Mouse (Mus musculus) megakaryocyte progenitor cell, adult 5-6 weeks (primary cell): ENCODE measurements around the gene Hist1h2ad. TPM values are rescaled to one million over a fixed set of nuclear protein-coding genes. Genes with fewer than 3 reads are reported as not detected.

Experiments used
- ATAC-seq: replicated peaks from 2 replicates; pipeline ENCODE4 v1.8.0; 2016; ENCODE audit warnings: mild to moderate bottlenecking, moderate TSS enrichment, inconsistent platforms; ENCODE audit not compliant: poor library complexity
- total RNA-seq, 2 experiments: library from RNA; stranded (forward) in 1 of 2; stranded (reverse) in 1 of 2; fragments of 157-497, 149-512 nt in 1 of 2; fragments of 200-1000 nt in 1 of 2; gene quantifications; 2 replicates each; pipeline versions ENCODE4 v1.2.3 to v1.2.4; 2015 to 2017

Gene Hist1h2ad
- total RNA-seq, 2 experiments from 2014 or later: 1.9 to 229 TPM

DNA sequence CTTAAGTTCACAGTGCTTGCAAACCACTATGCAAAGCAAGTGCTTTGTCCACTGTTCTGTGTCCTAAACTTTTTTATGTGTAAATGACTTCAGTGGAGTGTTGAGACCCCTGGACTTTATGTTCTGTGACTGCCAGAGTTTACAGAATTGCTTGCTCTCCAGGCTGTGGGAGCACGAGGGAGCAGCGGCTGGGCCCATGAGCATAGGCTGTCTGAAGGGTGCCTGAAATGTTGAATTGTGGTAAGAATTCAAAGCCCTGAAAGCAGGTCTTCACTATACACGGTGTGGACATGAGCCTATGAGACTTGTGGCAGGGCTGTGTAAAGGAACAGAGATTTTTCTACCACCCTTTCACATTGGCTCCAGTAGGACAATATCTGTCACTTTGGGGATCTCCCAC lies 37.5 kb downstream of the Hist1h2ad start:
- no peak for ATAC-seq

DNA sequence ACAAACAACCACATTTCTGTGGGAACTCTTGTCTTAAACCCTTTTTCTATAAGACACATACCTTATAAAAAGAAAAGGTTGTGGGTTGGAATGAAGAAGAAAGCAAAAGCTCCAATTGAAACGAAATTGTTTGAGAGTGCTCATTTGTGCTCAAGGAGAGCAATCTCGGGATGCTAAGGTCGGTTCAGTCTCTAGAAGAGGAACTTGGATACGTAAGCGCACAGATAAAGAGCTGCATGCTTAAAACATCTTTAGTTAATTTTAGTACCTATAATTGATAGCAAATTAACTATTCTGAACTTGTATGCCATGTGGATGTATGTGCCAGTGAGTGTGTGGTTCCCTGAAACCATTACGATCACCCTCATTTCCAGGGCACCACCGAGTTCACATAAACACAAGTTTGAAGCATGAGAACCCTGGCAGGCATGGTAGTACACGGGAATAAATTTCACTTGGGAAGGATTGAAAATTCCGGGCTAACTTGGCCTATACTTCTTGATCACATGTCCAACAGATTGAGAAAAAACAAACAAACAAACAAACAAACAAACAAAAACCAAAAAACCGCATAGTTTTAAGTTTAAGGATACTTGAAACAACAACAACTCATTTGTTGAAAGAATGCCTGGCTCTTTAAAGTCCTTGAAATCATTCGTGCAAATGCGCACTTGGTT lies 46.0 kb downstream of the Hist1h2ad start:
- no peak for ATAC-seq

DNA sequence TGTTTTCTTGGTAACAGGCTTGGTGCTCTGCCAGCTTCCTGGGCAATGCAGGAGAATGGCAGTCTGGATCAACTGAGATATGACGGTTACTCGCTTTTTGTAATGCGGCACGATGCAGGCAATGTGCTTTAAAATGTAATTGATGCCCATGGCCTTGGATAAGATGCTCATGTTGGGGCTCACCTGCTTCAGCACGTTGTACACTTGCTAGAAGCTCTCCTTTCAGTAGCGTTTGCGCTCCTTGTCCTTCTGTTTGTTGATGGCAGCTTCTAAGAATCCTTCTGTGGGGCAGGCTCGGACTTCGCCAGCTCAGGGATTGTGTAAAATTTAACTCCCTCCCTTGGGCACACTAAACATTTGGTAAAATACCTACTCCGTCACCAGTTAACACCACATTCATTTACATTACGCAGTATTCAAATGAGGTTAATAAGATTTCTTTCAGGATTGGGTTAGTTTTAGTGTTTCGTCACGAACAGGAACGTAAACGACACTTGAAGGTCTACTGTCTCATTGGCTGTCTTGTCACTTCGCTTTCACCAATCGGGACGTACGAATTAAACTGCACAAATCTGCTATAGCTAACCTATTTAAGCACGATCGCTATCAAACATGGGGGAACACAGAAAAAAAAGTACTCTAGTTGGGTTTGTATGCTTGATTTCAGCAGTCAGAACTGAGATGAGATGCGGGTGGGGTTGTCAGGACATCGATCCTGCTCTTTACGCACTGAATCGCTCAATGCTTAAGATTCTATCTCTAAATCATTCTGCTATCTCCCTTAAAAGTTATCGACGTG lies 46.8 kb downstream of the Hist1h2ad start, which contains the start of gene Hist1h2be:
Hist1h2be (minus strand) TSS at position 392 of the 799 bp plus-strand sequence.
- peak; percentile 56 for ATAC-seq

DNA sequence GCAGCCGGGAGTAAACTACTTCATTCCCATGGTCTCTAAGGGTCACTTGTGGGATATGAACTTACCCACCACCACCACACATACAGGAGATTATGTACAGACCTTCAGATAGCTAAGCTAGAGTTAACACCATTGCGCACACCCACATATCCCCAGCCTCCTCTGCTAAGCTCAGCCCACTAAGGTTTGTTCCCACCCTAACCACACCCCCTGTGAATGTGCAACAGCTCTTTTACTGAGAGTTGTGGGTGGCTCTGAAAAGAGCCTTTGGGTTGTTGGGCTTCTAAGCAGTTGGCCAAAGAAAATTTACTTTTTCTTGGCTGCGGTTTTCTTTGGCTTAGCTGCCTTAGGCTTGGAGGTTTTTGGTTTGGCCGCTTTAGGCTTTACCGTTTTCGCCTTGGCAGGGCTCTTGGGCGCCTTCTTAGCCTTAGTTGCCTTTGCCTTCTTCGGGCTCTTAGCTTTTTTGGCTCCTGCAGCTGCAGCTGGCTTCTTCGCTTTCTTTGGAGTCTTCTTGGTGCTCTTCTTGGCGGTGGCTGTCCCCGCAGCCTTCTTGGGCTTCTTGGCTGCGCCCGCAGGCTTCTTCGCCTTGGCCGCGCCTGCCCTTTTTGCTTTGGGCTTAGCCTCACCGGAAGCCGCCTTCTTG lies 47.5 kb downstream of the Hist1h2ad start:
- peak; percentile 65 for ATAC-seq

DNA sequence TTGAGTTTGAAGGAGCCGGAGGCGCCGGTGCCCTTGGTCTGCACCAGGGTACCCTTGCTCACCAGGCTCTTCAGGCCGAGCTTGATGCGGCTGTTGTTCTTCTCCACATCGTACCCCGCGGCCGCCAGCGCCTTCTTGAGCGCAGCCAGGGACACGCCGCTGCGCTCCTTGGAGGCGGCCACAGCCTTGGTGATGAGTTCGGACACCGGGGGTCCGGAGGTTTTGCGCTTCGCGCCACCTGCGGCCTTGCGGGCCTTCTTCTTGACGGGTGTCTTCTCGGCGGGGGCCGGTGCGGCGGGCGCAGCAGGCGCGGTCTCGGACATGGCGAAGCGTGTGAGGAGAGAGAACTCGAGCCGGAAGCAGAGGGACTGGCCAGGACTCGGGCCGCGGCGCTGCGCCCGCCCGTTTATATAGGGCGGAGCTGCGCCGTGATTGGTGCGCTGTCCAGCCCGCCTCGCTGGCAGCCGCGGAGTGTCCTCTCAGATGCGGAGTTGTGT lies 48.0 kb downstream of the Hist1h2ad start, which contains the start of gene Hist1h1e:
Hist1h1e (minus strand) TSS at position 384 of the 497 bp plus-strand sequence.
- ATAC-seq: peak; percentile 56

DNA sequence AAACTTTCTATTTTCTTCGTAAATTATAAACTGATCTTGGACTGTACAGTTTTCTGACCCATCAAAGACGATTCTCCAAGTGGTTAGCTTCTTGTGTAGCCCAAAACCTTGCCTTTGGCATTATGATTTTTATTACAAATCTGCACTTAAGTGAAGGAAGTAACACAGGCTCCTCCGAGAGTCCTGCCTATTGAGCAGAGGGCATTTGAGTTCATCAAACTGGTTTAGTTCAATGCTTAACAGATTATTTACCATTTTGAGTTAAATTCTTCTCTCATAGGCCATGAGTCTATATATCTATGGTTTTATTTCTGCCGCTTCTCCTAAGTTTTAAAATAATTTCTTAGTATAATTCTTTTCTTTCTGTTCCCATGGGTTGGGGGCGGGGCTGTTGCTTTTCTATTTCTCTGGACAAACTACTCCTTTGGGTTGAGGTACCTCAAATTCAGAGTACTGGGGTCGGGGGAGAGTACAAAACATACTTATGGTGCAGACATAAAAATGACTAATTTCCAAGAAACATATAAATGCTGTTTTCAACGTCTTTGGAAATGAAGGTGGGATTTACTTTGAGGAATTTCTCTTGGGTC lies 48.8 kb downstream of the Hist1h2ad start:
- ATAC-seq: no peak

Other genes starting within 250 kb of the Hist1h2ad start
Only the 30 nearest of the 35 such genes appear.
- 7.1 and 7.4 TPM in 2 replicates for gene Abt1, start 150.5 kb upstream of the Hist1h2ad start, total RNA-seq (2015)
- gene Abt1, start 150.5 kb upstream of the Hist1h2ad start, total RNA-seq (2017): 9.5 and 11.0 TPM in 2 replicates
- not detected in 2 replicates for gene Btn1a1, start 108.5 kb upstream of the Hist1h2ad start, total RNA-seq (2015)
- not detected in 2 replicates for gene Btn1a1, start 108.5 kb upstream of the Hist1h2ad start, total RNA-seq (2017)
- not detected in 2 replicates for gene Btn2a2, start 85.5 kb upstream of the Hist1h2ad start, total RNA-seq (2015)
- 0.17 TPM in 1 of 2 replicates, not detected in the other for gene Btn2a2, start 85.5 kb upstream of the Hist1h2ad start, total RNA-seq (2017)
- 57.4 and 61.0 TPM in 2 replicates for gene Hist1h4h, start 43.3 kb upstream of the Hist1h2ad start, total RNA-seq (2015)
- gene Hist1h4h, start 43.3 kb upstream of the Hist1h2ad start, total RNA-seq (2017): 855 and 1,026 TPM in 2 replicates
- gene Hist1h2af, start 40.5 kb upstream of the Hist1h2ad start, total RNA-seq (2015): 36.0 and 48.7 TPM in 2 replicates
- gene Hist1h2af, start 40.5 kb upstream of the Hist1h2ad start, total RNA-seq (2017): 1,885 and 2,197 TPM in 2 replicates
- gene Hist1h3g, start 39.0 kb upstream of the Hist1h2ad start, total RNA-seq (2015): 212 and 246 TPM in 2 replicates
- gene Hist1h3g, start 39.0 kb upstream of the Hist1h2ad start, total RNA-seq (2017): 210 and 363 TPM in 2 replicates
- 32.4 and 33.2 TPM in 2 replicates for gene Hist1h2bh, start 31.0 kb upstream of the Hist1h2ad start, total RNA-seq (2015)
- 120 and 144 TPM in 2 replicates for gene Hist1h2bh, start 31.0 kb upstream of the Hist1h2ad start, total RNA-seq (2017)
- gene Hist1h3f, start 30.3 kb upstream of the Hist1h2ad start, total RNA-seq (2015): 40.7 and 44.7 TPM in 2 replicates
- 86.8 and 176 TPM in 2 replicates for gene Hist1h3f, start 30.3 kb upstream of the Hist1h2ad start, total RNA-seq (2017)
- 61.3 and 71.9 TPM in 2 replicates for gene Hist1h4f, start 22.7 kb upstream of the Hist1h2ad start, total RNA-seq (2015)
- 1,789 and 2,180 TPM in 2 replicates for gene Hist1h4f, start 22.7 kb upstream of the Hist1h2ad start, total RNA-seq (2017)
- 8.5 and 9.3 TPM in 2 replicates for gene Hist1h1d, start 21.1 kb upstream of the Hist1h2ad start, total RNA-seq (2015)
- gene Hist1h1d, start 21.1 kb upstream of the Hist1h2ad start, total RNA-seq (2017): 112 TPM in 2 replicates
- gene Hist1h3e, start 12.0 kb upstream of the Hist1h2ad start, total RNA-seq (2015): 98.5 and 110 TPM in 2 replicates
- gene Hist1h3e, start 12.0 kb upstream of the Hist1h2ad start, total RNA-seq (2017): 286 and 398 TPM in 2 replicates
- 5.3 and 9.4 TPM in 2 replicates for gene Hist1h2ae, start 3.2 kb upstream of the Hist1h2ad start, total RNA-seq (2015)
- 249 and 287 TPM in 2 replicates for gene Hist1h2ae, start 3.2 kb upstream of the Hist1h2ad start, total RNA-seq (2017)
- gene Hist1h2bg, start 3.0 kb upstream of the Hist1h2ad start, total RNA-seq (2015): 285 and 322 TPM in 2 replicates
- gene Hist1h2bg, start 3.0 kb upstream of the Hist1h2ad start, total RNA-seq (2017): 1,174 and 1,244 TPM in 2 replicates
- 321 and 327 TPM in 2 replicates for gene Hist1h2bf, start 185 bp upstream of the Hist1h2ad start, total RNA-seq (2015)
- gene Hist1h2bf, start 185 bp upstream of the Hist1h2ad start, total RNA-seq (2017): 466 and 575 TPM in 2 replicates
- gene Hist1h3d, start 1.4 kb downstream of the Hist1h2ad start, total RNA-seq (2015): 105 and 131 TPM in 2 replicates
- gene Hist1h3d, start 1.4 kb downstream of the Hist1h2ad start, total RNA-seq (2017): 118 and 137 TPM in 2 replicates
- 492 and 526 TPM in 2 replicates for gene Hist1h4d, start 7.2 kb downstream of the Hist1h2ad start, total RNA-seq (2015)
- 951 and 1,054 TPM in 2 replicates for gene Hist1h4d, start 7.2 kb downstream of the Hist1h2ad start, total RNA-seq (2017)
- gene Hist1h2be, start 46.7 kb downstream of the Hist1h2ad start, total RNA-seq (2015): 7.7 and 11.7 TPM in 2 replicates
- gene Hist1h2be, start 46.7 kb downstream of the Hist1h2ad start, total RNA-seq (2017): 85.8 and 90.5 TPM in 2 replicates
- 297 TPM in 2 replicates for gene Hist1h1e, start 48.2 kb downstream of the Hist1h2ad start, total RNA-seq (2015)
- gene Hist1h1e, start 48.2 kb downstream of the Hist1h2ad start, total RNA-seq (2017): 260 and 272 TPM in 2 replicates
- 17.1 and 19.7 TPM in 2 replicates for gene Hist1h2ac, start 109.6 kb downstream of the Hist1h2ad start, total RNA-seq (2015)
- gene Hist1h2ac, start 109.6 kb downstream of the Hist1h2ad start, total RNA-seq (2017): 101 and 110 TPM in 2 replicates
- gene Hist1h2bc, start 109.8 kb downstream of the Hist1h2ad start, total RNA-seq (2015): 36.2 and 54.1 TPM in 2 replicates
- 196 and 235 TPM in 2 replicates for gene Hist1h2bc, start 109.8 kb downstream of the Hist1h2ad start, total RNA-seq (2017)
- not detected in 2 replicates for gene Hist1h1t, start 121.4 kb downstream of the Hist1h2ad start, total RNA-seq (2015)
- gene Hist1h1t, start 121.4 kb downstream of the Hist1h2ad start, total RNA-seq (2017): 0.29 TPM in 1 of 2 replicates, not detected in the other
- gene Hist1h4c, start 124.1 kb downstream of the Hist1h2ad start, total RNA-seq (2015): 45.1 and 51.9 TPM in 2 replicates
- gene Hist1h4c, start 124.1 kb downstream of the Hist1h2ad start, total RNA-seq (2017): 238 and 311 TPM in 2 replicates
- gene Hfe, start 136.5 kb downstream of the Hist1h2ad start, total RNA-seq (2015): 15.9 and 16.6 TPM in 2 replicates
- gene Hfe, start 136.5 kb downstream of the Hist1h2ad start, total RNA-seq (2017): 6.0 and 8.7 TPM in 2 replicates
- gene Hist1h1c, start 164.4 kb downstream of the Hist1h2ad start, total RNA-seq (2015): 103 and 110 TPM in 2 replicates
- gene Hist1h1c, start 164.4 kb downstream of the Hist1h2ad start, total RNA-seq (2017): 686 and 791 TPM in 2 replicates
- gene Hist1h3c, start 171.2 kb downstream of the Hist1h2ad start, total RNA-seq (2015): 88.8 and 93.1 TPM in 2 replicates
- gene Hist1h3c, start 171.2 kb downstream of the Hist1h2ad start, total RNA-seq (2017): 555 and 756 TPM in 2 replicates
- 232 TPM in 2 replicates for gene Hist1h2bb, start 172.4 kb downstream of the Hist1h2ad start, total RNA-seq (2015)
- gene Hist1h2bb, start 172.4 kb downstream of the Hist1h2ad start, total RNA-seq (2017): 3,020 and 3,268 TPM in 2 replicates
- 28.1 and 45.4 TPM in 2 replicates for gene Hist1h2ab, start 176.7 kb downstream of the Hist1h2ad start, total RNA-seq (2015)
- 2,397 and 3,405 TPM in 2 replicates for gene Hist1h2ab, start 176.7 kb downstream of the Hist1h2ad start, total RNA-seq (2017)
- gene Hist1h3b, start 177.9 kb downstream of the Hist1h2ad start, total RNA-seq (2015): 332 and 371 TPM in 2 replicates
- gene Hist1h3b, start 177.9 kb downstream of the Hist1h2ad start, total RNA-seq (2017): 579 and 647 TPM in 2 replicates
- 33.6 and 56.1 TPM in 2 replicates for gene Hist1h4b, start 182.6 kb downstream of the Hist1h2ad start, total RNA-seq (2015)
- 548 and 759 TPM in 2 replicates for gene Hist1h4b, start 182.6 kb downstream of the Hist1h2ad start, total RNA-seq (2017)
- gene Hist1h4a, start 186.8 kb downstream of the Hist1h2ad start, total RNA-seq (2015): 39.5 and 40.4 TPM in 2 replicates
- 492 and 698 TPM in 2 replicates for gene Hist1h4a, start 186.8 kb downstream of the Hist1h2ad start, total RNA-seq (2017)